Mouse (Mus musculus): ENCODE data around the gene Marc1.
A peak's percentile ranks its signal among the peaks of the same experiment; 100 is the strongest.

- TF ChIP-seq CTCF (IDR thresholded peaks at IDR 0.05; ENCODE audit: low read depth, low read length): peak; percentile 56; the same call in 1 of the 2 replicates
- no peak for TF ChIP-seq POLR2A (IDR thresholded peaks at IDR 0.05; ENCODE audit: borderline replicate concordance, low read depth, low read length)
Measured at GRCm38 (mm10) chr1:184853339-184853738, 42.2 kb upstream of the Marc1 start.

Measured in bone marrow macrophage, adult 2 months (primary cell).